Mouse (Mus musculus) kidney, embryonic 14.5 days (tissue): Measurements from ENCODE around the gene Tmem222. TPM values are rescaled to one million over a fixed set of nuclear protein-coding genes. Genes with fewer than 3 reads are reported as not detected.

Experiments
- ATAC-seq: fragments of 200-750 bp; cut with Nextera tagmentation; 2 replicates; pipeline ENCODE4 v1.8.0; 2017; ENCODE audit warnings: moderate number of reproducible peaks, mild to moderate bottlenecking, moderate TSS enrichment, moderate library complexity; ENCODE audit not compliant: low FRiP score, low TSS enrichment
- H3K27ac ChIP-seq: fragments of 300-500 bp; sonication (generic); 2 replicates; pipeline ENCODE4 v1.5.1; 2014; ENCODE audit warnings: low read depth, mild to moderate bottlenecking, low read length, moderate library complexity, mixed read lengths
- H3K27me3 ChIP-seq: fragments of 300-500 bp; sonication (generic); 2 replicates; pipeline ENCODE4 v1.6.1; 2014; ENCODE audit warnings: mild to moderate bottlenecking, low read length; ENCODE audit not compliant: control insufficient read depth, insufficient read depth
- H3K36me3 ChIP-seq: fragments of 300-500 bp; sonication (generic); 2 replicates; pipeline ENCODE4 v1.6.1; 2014; ENCODE audit warnings: low read length, mixed read lengths; ENCODE audit not compliant: control insufficient read depth, insufficient read depth
- H3K4me1 ChIP-seq: fragments of 300-500 bp; sonication (generic); 2 replicates; pipeline ENCODE4 v1.6.1; 2014; ENCODE audit warnings: low read length, mixed read lengths; ENCODE audit not compliant: control insufficient read depth, insufficient read depth
- H3K4me2 ChIP-seq: fragments of 300-500 bp; sonication (generic); replicated peaks from 2 replicates; pipeline ENCODE4 v1.6.1; 2014; ENCODE audit warnings: low read depth, mild to moderate bottlenecking, low read length
- H3K4me3 ChIP-seq: fragments of 300-500 bp; sonication (generic); 2 replicates; pipeline ENCODE4 v1.5.1; 2014; ENCODE audit warnings: mild to moderate bottlenecking, low read length
- H3K9ac ChIP-seq: fragments of 300-500 bp; sonication (generic); 2 replicates; pipeline ENCODE4 v1.6.1; 2014; ENCODE audit warnings: low read depth, mild to moderate bottlenecking, low read length, moderate library complexity
- H3K9me3 ChIP-seq: fragments of 300-500 bp; sonication (generic); 2 replicates; pipeline ENCODE4 v1.6.1; 2016; ENCODE audit warnings: low read length; ENCODE audit not compliant: control insufficient read depth
- WGBS: fragments of 180-500 bp; shearing (Covaris S2); extraction: QIAGEN DNeasy Blood & Tissue Kit; methylation state at CpG from one replicate; pipeline ENCODE4 v1.1.7; 2014; 5-methylcytosine and 5-hydroxymethylcytosine counted together
- polyA plus RNA-seq: library from polyadenylated mRNA; unstranded; fragments of >200 nt; fragmentation: Nextera tagmentation; extraction: Ambion mirVana; gene quantifications from 2 replicates; pipeline ENCODE4 v1.2.1, GENCODE M21; 2014

Gene Tmem222
- polyA plus RNA-seq, 1 experiment from 2014 or later = 87.9 TPM

GRCm38 (mm10) chr4:133301802-133302201 lies 24.2 kb upstream of the Tmem222 start:
- WGBS = 22% methylated on average over 4 of the region's 4 CpGs
- no peak overlapping the region for H3K27ac ChIP-seq

GRCm38 (mm10) chr4:133300421-133300820 lies 22.8 kb upstream of the Tmem222 start:
- Histone ChIP-seq H3K36me3 (peaks cover 39% of the 10 kb centered on the region), H3K9ac (no peak overlapping the region), H3K9me3 (no peaks in the 10 kb centered on the region), H3K27ac (no peak overlapping the region), H3K4me2 (no peak overlapping the region), H3K27me3 (no peaks in the 10 kb centered on the region), H3K4me1 (peaks cover 4% of the 10 kb centered on the region; the same call in 1 of the 2 replicates), H3K4me3 (no peak overlapping the region)
- ATAC-seq = no peak
- 80% methylated on average over 11 of the region's 11 CpGs for WGBS

More at GRCm38 (mm10) chr4:133301802-133302201, 24.2 kb upstream of the Tmem222 start:
- ATAC-seq = no peak
- no peak overlapping the region for H3K9ac ChIP-seq
- H3K27me3 ChIP-seq = no peaks in the 10 kb centered on the region
- H3K36me3 ChIP-seq = peaks cover 34% of the 10 kb centered on the region
- no peak overlapping the region for H3K4me3 ChIP-seq
- peaks cover 4% of the 10 kb centered on the region; the same call in 1 of the 2 replicates for H3K4me1 ChIP-seq
- H3K9me3 ChIP-seq = no peaks in the 10 kb centered on the region
- H3K4me2 ChIP-seq = no peak overlapping the region

GRCm38 (mm10) chr4:133299701-133300100 lies 22.1 kb upstream of the Tmem222 start:
- peaks cover 39% of the 10 kb centered on the region for H3K36me3 ChIP-seq
- H3K9me3 ChIP-seq = no peaks in the 10 kb centered on the region
- H3K4me1 ChIP-seq = peaks cover 4% of the 10 kb centered on the region; the same call in 1 of the 2 replicates
- no peak overlapping the region for H3K27ac ChIP-seq
- ATAC-seq = no peak
- H3K4me2 ChIP-seq = no peak overlapping the region
- WGBS = 63% methylated on average over 5 of the region's 5 CpGs
- H3K27me3 ChIP-seq = no peaks in the 10 kb centered on the region
- H3K4me3 ChIP-seq = no peak overlapping the region
- H3K9ac ChIP-seq = no peak overlapping the region

- peaks cover 39% of the 10 kb centered on the region for H3K36me3 ChIP-seq
- H3K9ac ChIP-seq = no peak overlapping the region
- ATAC-seq = no peak
- peaks cover 11% of the 10 kb centered on the region for H3K4me1 ChIP-seq
- H3K4me2 ChIP-seq = no peak overlapping the region
- H3K4me3 ChIP-seq = no peak overlapping the region
- H3K9me3 ChIP-seq = no peaks in the 10 kb centered on the region
- no peaks in the 10 kb centered on the region for H3K27me3 ChIP-seq
- no peak overlapping the region for H3K27ac ChIP-seq
- WGBS = 37% methylated on average over 12 of the region's 12 CpGs
Measured at GRCm38 (mm10) chr4:133298516-133299365, 21.1 kb upstream of the Tmem222 start.

GRCm38 (mm10) chr4:133297801-133298238 lies 20.2 kb upstream of the Tmem222 start:
- peak overlapping the region; percentile 28 for H3K9ac ChIP-seq
- H3K4me1 ChIP-seq = peaks cover 20% of the 10 kb centered on the region
- H3K36me3 ChIP-seq = peaks cover 32% of the 10 kb centered on the region
- H3K4me3 ChIP-seq = no peak overlapping the region
- H3K27ac ChIP-seq = no peak overlapping the region
- H3K4me2 ChIP-seq = no peak overlapping the region
- WGBS = 4% methylated on average over 5 of the region's 5 CpGs
- no peaks in the 10 kb centered on the region for H3K9me3 ChIP-seq
- ATAC-seq = peak; percentile 60
- no peaks in the 10 kb centered on the region for H3K27me3 ChIP-seq

GRCm38 (mm10) chr4:133297360-133297759 lies 19.8 kb upstream of the Tmem222 start:
- H3K4me2 ChIP-seq = no peak overlapping the region
- H3K9me3 ChIP-seq = no peaks in the 10 kb centered on the region
- H3K36me3 ChIP-seq = peaks cover 31% of the 10 kb centered on the region
- peaks cover 24% of the 10 kb centered on the region for H3K4me1 ChIP-seq
- 66% methylated on average over 10 of the region's 10 CpGs for WGBS
- no peak overlapping the region for H3K4me3 ChIP-seq
- H3K27me3 ChIP-seq = no peaks in the 10 kb centered on the region
- no peak; the same call in 1 of the 2 replicates for ATAC-seq
- H3K9ac ChIP-seq = peak overlapping the region; percentile 28
- H3K27ac ChIP-seq = no peak overlapping the region

- Histone ChIP-seq H3K4me1 (peaks cover 28% of the 10 kb centered on the region), H3K27me3 (no peaks in the 10 kb centered on the region), H3K4me2 (peak overlapping the region; percentile 30; the same call in 1 of the 2 replicates), H3K9ac (peak overlapping the region; percentile 24; the same call in 1 of the 2 replicates), H3K9me3 (no peaks in the 10 kb centered on the region), H3K4me3 (no peak overlapping the region), H3K27ac (peak overlapping the region; percentile 51; the same call in 1 of the 2 replicates), H3K36me3 (peaks cover 15% of the 10 kb centered on the region; the same call in 1 of the 2 replicates)
- WGBS = 38% methylated on average over 11 of the region's 11 CpGs
- ATAC-seq = 0 out of 2 replicates have a peak, but pooled peaks have one; percentile 15
Measured at GRCm38 (mm10) chr4:133294084-133294483, 16.5 kb upstream of the Tmem222 start.

- ATAC-seq = peak; percentile 85
- Histone ChIP-seq H3K9ac (peak overlapping the region; percentile 25), H3K27ac (peak overlapping the region; percentile 51), H3K27me3 (no peaks in the 10 kb centered on the region), H3K4me1 (peaks cover 28% of the 10 kb centered on the region), H3K4me3 (no peak overlapping the region), H3K9me3 (no peaks in the 10 kb centered on the region), H3K4me2 (peak overlapping the region; percentile 30), H3K36me3 (peaks cover 15% of the 10 kb centered on the region; the same call in 1 of the 2 replicates)
- 6% methylated on average over 22 of the region's 24 CpGs for whole genome bisulfite sequencing
Measured at GRCm38 (mm10) chr4:133292901-133293843, 15.6 kb upstream of the Tmem222 start.
